Mouse (Mus musculus): Measurements from ENCODE around the gene Olfr862. TPM values are rescaled to one million over a fixed set of nuclear protein-coding genes. Genes with fewer than 3 reads are reported as not detected.

Gene Olfr862
- polyA plus RNA-seq (2015; fragmentation: Illumina TruSeq; extraction: RNeasy Lipid Tissue Mini Kit (QIAGEN cat#74804); ENCODE audit: insufficient read depth, low replicate concordance): not detected

DNA sequence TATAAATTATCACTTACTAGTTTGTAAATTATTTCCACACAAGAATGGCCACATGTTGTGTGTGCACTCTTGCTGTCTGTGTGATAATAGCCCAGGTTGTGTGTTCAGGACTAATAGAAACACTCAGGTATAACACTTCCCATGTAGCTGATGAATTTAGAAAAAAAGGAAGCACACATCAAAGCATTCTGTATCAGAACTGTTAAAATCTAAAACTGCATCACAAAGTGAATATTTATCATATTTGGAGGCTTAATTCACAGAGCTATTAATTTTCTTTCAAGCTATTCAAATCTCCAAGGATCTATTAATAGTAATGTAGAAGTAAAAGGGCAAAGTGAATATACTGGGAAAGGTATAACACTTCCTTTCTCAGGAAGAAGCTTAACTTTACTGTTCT lies at the start of gene Olfr862:
TSS of gene Olfr862 (minus strand) at position 101 of the 400 bp plus-strand sequence.

DNA sequence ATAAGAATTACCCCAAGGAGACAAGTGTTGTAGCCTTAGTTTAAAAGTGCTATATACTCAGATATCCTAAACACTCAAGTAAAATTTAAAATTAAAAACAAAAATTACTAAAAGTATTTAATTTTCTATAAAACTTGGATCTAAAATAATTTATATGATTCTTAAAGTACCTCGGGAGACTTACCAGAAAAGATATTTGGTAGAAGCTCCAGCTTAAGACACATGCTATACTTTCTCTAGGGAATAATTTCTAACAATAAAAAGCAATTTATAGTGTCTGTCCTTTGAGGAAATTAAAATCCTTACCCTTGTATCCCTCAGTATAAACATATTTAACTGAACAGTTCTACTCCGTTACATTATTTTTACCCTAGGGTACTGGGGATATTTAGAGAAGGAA lies 28.8 kb upstream of the Olfr862 start, which contains the start of gene Olfr77:
TSS of gene Olfr77 (plus strand) at position 301 of the 400 bp plus-strand sequence.

DNA sequence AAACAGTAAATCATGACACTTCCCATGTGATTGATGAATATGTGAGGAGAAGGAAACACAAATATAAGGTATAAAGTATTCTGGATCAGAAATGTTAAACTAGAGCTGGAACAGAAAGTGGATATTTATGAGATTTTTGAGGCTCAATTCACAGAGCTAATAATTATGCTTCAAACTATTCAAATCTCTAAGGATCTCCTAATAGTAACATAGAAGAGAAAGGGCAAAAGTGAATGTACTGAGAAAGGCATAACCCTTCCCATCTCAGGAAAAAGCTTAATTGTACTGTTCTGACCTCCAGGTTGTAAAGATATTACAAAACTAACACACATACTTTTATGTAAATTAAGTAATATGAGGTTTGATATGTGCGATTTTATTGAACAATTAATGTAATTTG lies 38.2 kb downstream of the Olfr862 start, which contains the start of gene Olfr860:
TSS of gene Olfr860 (minus strand) at position 101 of the 400 bp plus-strand sequence.

Other genes with a start within 250 kb of the Olfr862 start
- not detected for gene Olfr857, start 178.6 kb downstream of the Olfr862 start, polyA plus RNA-seq (2015; fragmentation: Illumina TruSeq; extraction: RNeasy Lipid Tissue Mini Kit (QIAGEN cat#74804); ENCODE audit: insufficient read depth, low replicate concordance)
- not detected for gene Olfr58, start 107.7 kb downstream of the Olfr862 start, polyA plus RNA-seq (2015; fragmentation: Illumina TruSeq; extraction: RNeasy Lipid Tissue Mini Kit (QIAGEN cat#74804); ENCODE audit: insufficient read depth, low replicate concordance)
- not detected for gene Olfr859, start 83.1 kb downstream of the Olfr862 start, polyA plus RNA-seq (2015; fragmentation: Illumina TruSeq; extraction: RNeasy Lipid Tissue Mini Kit (QIAGEN cat#74804); ENCODE audit: insufficient read depth, low replicate concordance)
- not detected for gene Olfr860, start 38.3 kb downstream of the Olfr862 start, polyA plus RNA-seq (2015; fragmentation: Illumina TruSeq; extraction: RNeasy Lipid Tissue Mini Kit (QIAGEN cat#74804); ENCODE audit: insufficient read depth, low replicate concordance)
- not detected for gene Olfr77, start 28.9 kb upstream of the Olfr862 start, polyA plus RNA-seq (2015; fragmentation: Illumina TruSeq; extraction: RNeasy Lipid Tissue Mini Kit (QIAGEN cat#74804); ENCODE audit: insufficient read depth, low replicate concordance)
- not detected for gene Olfr866, start 140.0 kb upstream of the Olfr862 start, polyA plus RNA-seq (2015; fragmentation: Illumina TruSeq; extraction: RNeasy Lipid Tissue Mini Kit (QIAGEN cat#74804); ENCODE audit: insufficient read depth, low replicate concordance)
- not detected for gene Olfr867, start 169.6 kb upstream of the Olfr862 start, polyA plus RNA-seq (2015; fragmentation: Illumina TruSeq; extraction: RNeasy Lipid Tissue Mini Kit (QIAGEN cat#74804); ENCODE audit: insufficient read depth, low replicate concordance)
- gene Olfr868, start 210.6 kb upstream of the Olfr862 start, polyA plus RNA-seq (2015; fragmentation: Illumina TruSeq; extraction: RNeasy Lipid Tissue Mini Kit (QIAGEN cat#74804); ENCODE audit: insufficient read depth, low replicate concordance): not detected
- not detected for gene Olfr869, start 241.0 kb upstream of the Olfr862 start, polyA plus RNA-seq (2015; fragmentation: Illumina TruSeq; extraction: RNeasy Lipid Tissue Mini Kit (QIAGEN cat#74804); ENCODE audit: insufficient read depth, low replicate concordance)

Data from spleen, adult 10 weeks (tissue).